ENCODE assay signal across 8 mouse cellular contexts in genomic region chr2:30699797-30700454, GRCm38 (mm10).
DNase-seq lines count a peak whose midpoint lies in the region; ATAC-seq and TF ChIP-seq lines count a peak whose summit lies in the region.

No protein-coding gene starts in this region.

- H3K27me3 ChIP-seq in heart, embryonic 10.5 days (ENCODE audit: insufficient read depth, poor library complexity, severe bottlenecking) = no peaks in the 10 kb centered on the region
- no peaks in the 10 kb centered on the region for H3K27me3 ChIP-seq in liver, adult 2 months (ENCODE audit: control insufficient read depth, insufficient read depth, low read length)
- H3K27me3 ChIP-seq in midbrain, postnatal 0 days (ENCODE audit: insufficient read depth, low read length) = no peaks in the 10 kb centered on the region
- H3K27me3 ChIP-seq in stomach, embryonic 15.5 days (replicated peaks) = no peaks in the 10 kb centered on the region

- H3K4me3 ChIP-seq in embryonic fibroblast, embryonic 13.5 days (ENCODE audit: insufficient read depth, low read length) = no peak overlapping the region
- H3K4me3 ChIP-seq in heart, embryonic 10.5 days = peak overlapping the region; percentile 20; the same call in 1 of the 2 replicates
- H3K4me3 ChIP-seq in liver, adult 2 months (ENCODE audit: insufficient read depth, low read depth, low read length) = no peak overlapping the region; the same call in 1 of the 2 replicates
- no peak overlapping the region for H3K4me3 ChIP-seq in midbrain, postnatal 0 days (ENCODE audit: low read depth, low read length)
- no peak overlapping the region for H3K4me3 ChIP-seq in stomach, embryonic 15.5 days (replicated peaks)

- DNase-seq in CD4-positive helper T cell, adult 2 months (ENCODE audit: low read depth, low spot score) = peak; percentile 87
- DNase-seq in adrenal gland, postnatal 25 days = peak; percentile 63
- peak; percentile 91 for DNase-seq in heart, embryonic 10.5 days (ENCODE audit: low spot score)
- peak; percentile 90 to 91 for DNase-seq in kidney, adult 8-10 months
- peak; percentile 96 for DNase-seq in liver, adult 2 months (ENCODE audit: extremely low read depth, low read depth, low spot score)
- peak; percentile 83 for DNase-seq in midbrain, postnatal 0 days (ENCODE audit: low spot score)

- H3K9me3 ChIP-seq in heart, embryonic 10.5 days = no peaks in the 10 kb centered on the region; the same call in 1 of the 2 replicates
- H3K9me3 ChIP-seq in midbrain, postnatal 0 days (ENCODE audit: low read length) = no peaks in the 10 kb centered on the region
- H3K9me3 ChIP-seq in stomach, embryonic 15.5 days = no peaks in the 10 kb centered on the region

- no peaks in the 10 kb centered on the region; the same call in 1 of the 2 replicates for H3K4me1 ChIP-seq in embryonic fibroblast, embryonic 13.5 days (ENCODE audit: control insufficient read depth, insufficient read depth, low read length)
- peaks cover 67% of the 10 kb centered on the region for H3K4me1 ChIP-seq in heart, embryonic 10.5 days
- peaks cover 22% of the 10 kb centered on the region for H3K4me1 ChIP-seq in liver, adult 2 months (ENCODE audit: control insufficient read depth, insufficient read depth, low read length)
- H3K4me1 ChIP-seq in midbrain, postnatal 0 days (ENCODE audit: insufficient read depth, low read length) = peaks cover 11% of the 10 kb centered on the region
- H3K4me1 ChIP-seq in stomach, embryonic 15.5 days = peaks cover 28% of the 10 kb centered on the region

- peak overlapping the region; percentile 54 for H3K9ac ChIP-seq in liver, adult 2 months (ENCODE audit: low read depth, low read length)
- H3K9ac ChIP-seq in midbrain, postnatal 0 days (replicated peaks; ENCODE audit: low read length, poor library complexity, severe bottlenecking) = no peak overlapping the region
- no peak overlapping the region for H3K9ac ChIP-seq in stomach, embryonic 15.5 days

- H3K27ac ChIP-seq in embryonic fibroblast, embryonic 13.5 days (ENCODE audit: insufficient read depth, low read length) = peak overlapping the region; percentile 70
- peak overlapping the region; percentile 89 for H3K27ac ChIP-seq in heart, embryonic 10.5 days
- peak overlapping the region; percentile 93 for H3K27ac ChIP-seq in liver, adult 2 months (replicated peaks; ENCODE audit: insufficient read depth, low read depth, low read length)
- peak overlapping the region; percentile 59 for H3K27ac ChIP-seq in midbrain, postnatal 0 days (ENCODE audit: low read depth, low read length)
- peak overlapping the region; percentile 77 for H3K27ac ChIP-seq in stomach, embryonic 15.5 days

- WGBS in heart, embryonic 10.5 days = 29% methylated on average over 6 of the region's 6 CpGs
- 4% methylated on average over 6 of the region's 6 CpGs for WGBS in liver, adult 2 months
- WGBS in midbrain, postnatal 0 days = 32% methylated on average over 6 of the region's 6 CpGs
- 29% methylated on average over 6 of the region's 6 CpGs for WGBS in stomach, embryonic 15.5 days

- no peak overlapping the region for H3K4me2 ChIP-seq in midbrain, postnatal 0 days (ENCODE audit: low read depth, low read length, poor library complexity, severe bottlenecking)
- peak overlapping the region; percentile 32 for H3K4me2 ChIP-seq in stomach, embryonic 15.5 days

- peaks cover 4% of the 10 kb centered on the region; the same call in 1 of the 2 replicates for H3K36me3 ChIP-seq in heart, embryonic 10.5 days
- H3K36me3 ChIP-seq in liver, adult 2 months (ENCODE audit: control insufficient read depth, insufficient read depth, low read length) = no peaks in the 10 kb centered on the region
- no peaks in the 10 kb centered on the region for H3K36me3 ChIP-seq in midbrain, postnatal 0 days (ENCODE audit: insufficient read depth, low read length)
- no peaks in the 10 kb centered on the region for H3K36me3 ChIP-seq in stomach, embryonic 15.5 days

- peak; percentile 47; the same call in 1 of the 2 replicates for ATAC-seq in midbrain, postnatal 0 days (ENCODE audit: low FRiP score)
- peak; percentile 72; the same call in 1 of the 2 replicates for ATAC-seq in stomach, embryonic 15.5 days (ENCODE audit: insufficient read depth, low FRiP score, low read depth)

- no peak for TF ChIP-seq POLR2A in embryonic fibroblast, embryonic 13.5 days (IDR thresholded peaks at IDR 0.05; ENCODE audit: low read depth, low read length)
- TF ChIP-seq POLR2A in liver, adult 2 months (IDR thresholded peaks at IDR 0.05; ENCODE audit: extremely low read depth, insufficient read depth, low read length) = no peak

- TF ChIP-seq CTCF in embryonic fibroblast, embryonic 13.5 days (IDR thresholded peaks at IDR 0.05; ENCODE audit: borderline replicate concordance, insufficient read depth, low read length) = no peak
- no peak for TF ChIP-seq CTCF in liver, adult 2 months (IDR thresholded peaks at IDR 0.05; ENCODE audit: low read depth, low read length)
- no peak for TF ChIP-seq CTCF in midbrain, postnatal 0 days (IDR thresholded peaks at IDR 0.05)

- no peaks in the 10 kb centered on the region for H3K79me2 ChIP-seq in liver, adult 2 months (ENCODE audit: control insufficient read depth, insufficient read depth, low read length)
